Mouse (Mus musculus) liver, postnatal 0 days (tissue): ENCODE results near the gene Mog.

Experiments used
- CTCF ChIP-seq: sonication (generic); IDR thresholded peaks from 2 replicates; pipeline ENCODE4 v1.5.1; 2016; ENCODE audit warnings: antibody characterized with exemption, low read depth
- EP300 ChIP-seq: IDR thresholded peaks from 2 replicates; pipeline ENCODE4 v1.6.1; 2016; ENCODE audit warnings: antibody characterized with exemption, low read depth, mild to moderate bottlenecking

DNA sequence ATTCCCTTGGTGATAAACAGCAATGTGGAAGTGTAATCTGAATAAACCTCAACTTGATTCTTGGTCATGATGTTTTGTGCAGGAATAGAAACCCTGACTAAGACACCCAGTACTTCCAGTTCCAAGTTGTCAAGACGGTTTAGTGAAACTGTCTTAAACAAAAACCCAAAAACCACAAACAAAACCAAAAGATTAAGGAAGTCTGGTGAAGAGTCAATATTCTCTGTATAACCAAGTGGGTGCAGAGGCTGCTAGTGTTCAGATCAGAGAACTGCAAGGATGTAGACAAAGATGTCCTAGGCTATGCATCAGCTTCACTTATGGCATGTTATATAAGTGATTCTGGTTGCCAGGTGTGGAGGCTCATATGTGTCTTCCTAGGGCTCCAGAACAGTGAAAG, 56.3 kb downstream of the Mog start:
- TF ChIP-seq CTCF (no peak), EP300 (no peak)
